ENCODE assay signal across 8 mouse cellular contexts in the genomic region with DNA sequence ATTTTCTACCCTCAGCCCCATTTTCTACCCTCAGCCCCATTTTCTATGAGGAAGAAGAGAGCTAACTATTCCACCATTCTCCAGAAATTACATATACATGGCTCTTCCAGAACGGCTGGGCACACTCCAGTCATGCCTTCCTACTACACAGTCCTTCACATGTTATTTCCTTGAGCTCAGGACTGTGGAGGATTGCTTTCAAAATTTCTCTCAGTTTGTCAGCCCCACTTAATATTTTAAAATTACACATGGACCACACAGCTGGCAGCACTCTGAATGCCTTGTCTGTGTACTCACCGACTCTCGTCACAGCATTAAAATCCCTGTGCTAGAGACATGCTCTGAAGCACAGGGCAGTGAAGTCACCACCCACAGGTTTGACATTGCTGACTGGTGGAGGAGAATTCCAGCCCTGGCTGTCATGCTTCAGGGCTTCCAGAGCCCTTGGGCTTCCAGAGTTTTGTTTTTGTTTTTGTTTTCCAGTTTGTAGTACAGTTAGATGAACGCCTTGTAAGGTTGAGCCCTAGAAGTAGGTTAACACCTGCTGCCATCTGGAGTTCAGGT. TPM values are rescaled to one million over a fixed set of nuclear protein-coding genes. Genes with fewer than 3 reads are reported as not detected.
DNase-seq lines count a peak whose midpoint lies in the region; ATAC-seq and TF ChIP-seq lines count a peak whose summit lies in the region.

No protein-coding gene starts in this region.

- H3K4me1 ChIP-seq in thymus, adult 2 months (replicated peaks; ENCODE audit: control insufficient read depth, insufficient read depth, low read length) = peaks cover 17% of the 10 kb centered on the region
- no peaks in the 10 kb centered on the region for H3K4me1 ChIP-seq in hindbrain, embryonic 11.5 days (replicated peaks; ENCODE audit: control insufficient read depth, insufficient read depth, low read length)
- H3K4me1 ChIP-seq in limb, embryonic 14.5 days (ENCODE audit: control insufficient read depth, insufficient read depth, low read length) = peaks cover 14% of the 10 kb centered on the region

- H3K27ac ChIP-seq in thymus, adult 2 months (ENCODE audit: control insufficient read depth, insufficient read depth, low read length) = 0 out of 2 replicates have a peak overlapping the region, but pooled peaks have one; percentile 20
- H3K27ac ChIP-seq in hindbrain, embryonic 11.5 days (ENCODE audit: low read depth, low read length) = 0 out of 2 replicates have a peak overlapping the region, but pooled peaks have one; percentile 10
- no peak overlapping the region for H3K27ac ChIP-seq in limb, embryonic 14.5 days (replicated peaks; ENCODE audit: low read depth, low read length)

- TF ChIP-seq POLR2A in thymus, adult 2 months (IDR thresholded peaks at IDR 0.05; ENCODE audit: control insufficient read depth, extremely low read depth, insufficient read depth, low read length, poor library complexity) = no peak
- no peak for TF ChIP-seq POLR2A in limb, embryonic 14.5 days (IDR thresholded peaks at IDR 0.05; ENCODE audit: borderline replicate concordance, extremely low read depth, insufficient read depth, insufficient read length)

- no peak overlapping the region for H3K4me3 ChIP-seq in thymus, adult 2 months (ENCODE audit: control insufficient read depth, insufficient read depth, low read length)
- H3K4me3 ChIP-seq in hindbrain, embryonic 11.5 days (ENCODE audit: low read depth, low read length) = peak overlapping the region; percentile 63
- H3K4me3 ChIP-seq in limb, embryonic 14.5 days (replicated peaks; ENCODE audit: low read length) = peak overlapping the region; percentile 68

- peak overlapping the region; percentile 23; the same call in 1 of the 2 replicates for H3K9ac ChIP-seq in hindbrain, embryonic 11.5 days (ENCODE audit: low read depth, low read length)
- H3K9ac ChIP-seq in limb, embryonic 14.5 days (ENCODE audit: low read depth, low read length, severe bottlenecking) = peak overlapping the region; percentile 65

- 47% methylated on average over 4 of the region's 4 CpGs for WGBS in thymus, adult 2 months
- WGBS in hindbrain, embryonic 11.5 days = 70% methylated on average over 4 of the region's 4 CpGs
- WGBS in limb, embryonic 14.5 days = 46% methylated on average over 4 of the region's 4 CpGs

- H3K4me2 ChIP-seq in hindbrain, embryonic 11.5 days (replicated peaks; ENCODE audit: low read depth, low read length) = peak overlapping the region; percentile 67
- peak overlapping the region; percentile 89 for H3K4me2 ChIP-seq in limb, embryonic 14.5 days (replicated peaks; ENCODE audit: low read depth, low read length, severe bottlenecking)

- TF ChIP-seq CTCF in thymus, adult 2 months (IDR thresholded peaks at IDR 0.05; ENCODE audit: borderline replicate concordance, control insufficient read depth, extremely low read depth, insufficient read depth, low read length, poor library complexity) = no peak

- no peak for ATAC-seq in hindbrain, embryonic 11.5 days (ENCODE audit: low FRiP score)
- no peak for ATAC-seq in limb, embryonic 14.5 days (ENCODE audit: low FRiP score, low read depth)

- no peak for DNase-seq in thymus, adult 2 months
- no peak for DNase-seq in thymus, postnatal 25 days
- DNase-seq in hindbrain, embryonic 11.5 days (ENCODE audit: low spot score) = no peak
- no peak for DNase-seq in limb, embryonic 14.5 days (ENCODE audit: low spot score)
- DNase-seq in spleen, adult 12 weeks (ENCODE audit: low spot score) = no peak
- no peak for DNase-seq in spleen, postnatal 10 days (ENCODE audit: low spot score in 2 of 2)
- no peak for DNase-seq in embryo, embryonic 10.5 days (ENCODE audit: low spot score)
- no peak for DNase-seq in B cell, adult 2 months

- H3K27me3 ChIP-seq in thymus, adult 2 months (ENCODE audit: control insufficient read depth, insufficient read depth, low read length) = no peaks in the 10 kb centered on the region
- no peaks in the 10 kb centered on the region for H3K27me3 ChIP-seq in hindbrain, embryonic 11.5 days (ENCODE audit: control insufficient read depth, insufficient read depth, low read length)
- H3K27me3 ChIP-seq in limb, embryonic 14.5 days (ENCODE audit: control insufficient read depth, insufficient read depth, low read length) = no peaks in the 10 kb centered on the region

- H3K36me3 ChIP-seq in thymus, adult 2 months (ENCODE audit: control insufficient read depth, insufficient read depth, low read length) = peaks cover 4% of the 10 kb centered on the region; the same call in 1 of the 2 replicates
- H3K36me3 ChIP-seq in hindbrain, embryonic 11.5 days (ENCODE audit: control insufficient read depth, insufficient read depth, low read length) = peaks cover 2% of the 10 kb centered on the region; the same call in 1 of the 2 replicates
- H3K36me3 ChIP-seq in limb, embryonic 14.5 days (ENCODE audit: control insufficient read depth, insufficient read depth, low read length) = peaks cover 25% of the 10 kb centered on the region

- H3K9me3 ChIP-seq in hindbrain, embryonic 11.5 days (ENCODE audit: control insufficient read depth, low read length) = no peaks in the 10 kb centered on the region
- H3K9me3 ChIP-seq in limb, embryonic 14.5 days (ENCODE audit: control insufficient read depth, low read length) = no peaks in the 10 kb centered on the region

RNA-seq across cellular contexts. Expression of gene Gabarapl1, which starts 1.7 kb away (rescaled TPM):
- 24.6 and 29.8 TPM in 2 replicates for polyA plus RNA-seq in thymus, adult 2 months (2012; rRNA removed)
- 22.7 and 26.7 TPM in 2 replicates for polyA plus RNA-seq in hindbrain, embryonic 11.5 days (2014; fragmentation: Nextera tagmentation; extraction: Ambion mirVana)
- 45.0 and 46.6 TPM in 2 replicates for polyA plus RNA-seq in limb, embryonic 14.5 days (2012; rRNA removed)
- polyA plus RNA-seq in limb, embryonic 14.5 days (2014; fragmentation: Nextera tagmentation; extraction: Ambion mirVana) = 15.9 and 18.0 TPM in 2 replicates

RNA-seq across cellular contexts. Expression of gene Tmem52b, which starts 22.4 kb away (rescaled TPM):
- polyA plus RNA-seq in thymus, adult 2 months (2012; rRNA removed) = 0.18 TPM in 1 of 2 replicates, not detected in the other
- polyA plus RNA-seq in hindbrain, embryonic 11.5 days (2014; fragmentation: Nextera tagmentation; extraction: Ambion mirVana) = not detected in 2 replicates
- not detected in 2 replicates for polyA plus RNA-seq in limb, embryonic 14.5 days (2012; rRNA removed)
- not detected in 2 replicates for polyA plus RNA-seq in limb, embryonic 14.5 days (2014; fragmentation: Nextera tagmentation; extraction: Ambion mirVana)

RNA-seq across cellular contexts. Expression of gene Olr1, which starts 27.7 kb away (rescaled TPM):
- polyA plus RNA-seq in thymus, adult 2 months (2012; rRNA removed) = 0.13 and 0.19 TPM in 2 replicates
- 0.14 TPM in 1 of 2 replicates, not detected in the other for polyA plus RNA-seq in hindbrain, embryonic 11.5 days (2014; fragmentation: Nextera tagmentation; extraction: Ambion mirVana)
- polyA plus RNA-seq in limb, embryonic 14.5 days (2012; rRNA removed) = 0.04 and 0.10 TPM in 2 replicates
- polyA plus RNA-seq in limb, embryonic 14.5 days (2014; fragmentation: Nextera tagmentation; extraction: Ambion mirVana) = not detected in 2 replicates

RNA-seq across cellular contexts. Expression of gene Klre1, which starts 43.0 kb away (rescaled TPM):
- polyA plus RNA-seq in thymus, adult 2 months (2012; rRNA removed) = 0.23 and 0.44 TPM in 2 replicates
- polyA plus RNA-seq in hindbrain, embryonic 11.5 days (2014; fragmentation: Nextera tagmentation; extraction: Ambion mirVana) = 0.11 TPM in 1 of 2 replicates, not detected in the other
- polyA plus RNA-seq in limb, embryonic 14.5 days (2012; rRNA removed) = 0.03 and 0.05 TPM in 2 replicates
- not detected in 2 replicates for polyA plus RNA-seq in limb, embryonic 14.5 days (2014; fragmentation: Nextera tagmentation; extraction: Ambion mirVana)

RNA-seq across cellular contexts. Expression of gene Klrd1, which starts 56.9 kb away (rescaled TPM):
- 0.60 and 1.1 TPM in 2 replicates for polyA plus RNA-seq in thymus, adult 2 months (2012; rRNA removed)
- not detected in 2 replicates for polyA plus RNA-seq in hindbrain, embryonic 11.5 days (2014; fragmentation: Nextera tagmentation; extraction: Ambion mirVana)
- polyA plus RNA-seq in limb, embryonic 14.5 days (2012; rRNA removed) = 0.19 and 0.24 TPM in 2 replicates
- polyA plus RNA-seq in limb, embryonic 14.5 days (2014; fragmentation: Nextera tagmentation; extraction: Ambion mirVana) = 0.28 TPM in 1 of 2 replicates, not detected in the other
